Mouse (Mus musculus) ES-Bruce4 (cell line): ENCODE measurements around the gene Syngap1. TPM values are rescaled to one million over a fixed set of nuclear protein-coding genes. Genes with fewer than 3 reads are reported as not detected.
"Not testable (repeated sequence)": the region's sequence is repeated elsewhere in the genome, so short reads cannot be mapped to it uniquely, and the experiment has no call there.

Experiments
- H3K27ac ChIP-seq: 2 replicates; pipeline ENCODE4 v1.5.1; 2012; ENCODE audit warnings: low read length, inconsistent platforms; ENCODE audit not compliant: insufficient read depth
- H3K27me3 ChIP-seq: 2 replicates; pipeline ENCODE4 v1.6.1; 2012; ENCODE audit warnings: mild to moderate bottlenecking, low read length, inconsistent platforms; ENCODE audit not compliant: control insufficient read depth, poor library complexity, insufficient read depth, severe bottlenecking
- H3K36me3 ChIP-seq: 2 replicates; pipeline ENCODE4 v1.6.1; 2012; ENCODE audit warnings: inconsistent platforms, mild to moderate bottlenecking, low read length, moderate library complexity; ENCODE audit not compliant: control insufficient read depth, poor library complexity, insufficient read depth, severe bottlenecking
- H3K4me1 ChIP-seq: one replicate; pipeline ENCODE4 v1.8.1; 2011; ENCODE audit warnings: low read length; ENCODE audit not compliant: control insufficient read depth, insufficient read depth
- H3K4me3 ChIP-seq: 2 replicates; pipeline ENCODE4 v1.5.1; 2011; ENCODE audit warnings: low read depth, mild to moderate bottlenecking, low read length
- H3K9ac ChIP-seq: 2 replicates; pipeline ENCODE4 v1.6.1; 2012; ENCODE audit warnings: low read depth, mild to moderate bottlenecking, inconsistent platforms; ENCODE audit not compliant: poor library complexity, severe bottlenecking
- H3K9me3 ChIP-seq: replicated peaks from 2 replicates; pipeline ENCODE4 v1.6.1; 2012; ENCODE audit warnings: mild to moderate bottlenecking, low read length, inconsistent platforms; ENCODE audit not compliant: control insufficient read depth, poor library complexity, insufficient read depth, severe bottlenecking
- CTCF ChIP-seq: IDR thresholded peaks from one replicate; pipeline ENCODE4 v1.8.1; 2011; ENCODE audit warnings: low read depth, low read length
- EP300 ChIP-seq: IDR thresholded peaks from 2 replicates; pipeline ENCODE4 v1.6.1; 2011; ENCODE audit warnings: low read depth, low read length; ENCODE audit not compliant: insufficient read depth
- POLR2A ChIP-seq: IDR thresholded peaks from one replicate; pipeline ENCODE4 v1.8.1; 2011; ENCODE audit warnings: low read length; ENCODE audit not compliant: insufficient read depth
- polyA plus RNA-seq: library from polyadenylated mRNA; stranded (reverse); fragments of >200 nt; gene quantifications from 2 replicates; pipeline ENCODE4 v1.2.4, GENCODE M21; 2011; ENCODE audit warnings: low read depth; ENCODE audit not compliant: missing spikeins, insufficient read depth, insufficient read length

Gene Syngap1
- polyA plus RNA-seq, 1 experiment, result 23.5 TPM

DNA sequence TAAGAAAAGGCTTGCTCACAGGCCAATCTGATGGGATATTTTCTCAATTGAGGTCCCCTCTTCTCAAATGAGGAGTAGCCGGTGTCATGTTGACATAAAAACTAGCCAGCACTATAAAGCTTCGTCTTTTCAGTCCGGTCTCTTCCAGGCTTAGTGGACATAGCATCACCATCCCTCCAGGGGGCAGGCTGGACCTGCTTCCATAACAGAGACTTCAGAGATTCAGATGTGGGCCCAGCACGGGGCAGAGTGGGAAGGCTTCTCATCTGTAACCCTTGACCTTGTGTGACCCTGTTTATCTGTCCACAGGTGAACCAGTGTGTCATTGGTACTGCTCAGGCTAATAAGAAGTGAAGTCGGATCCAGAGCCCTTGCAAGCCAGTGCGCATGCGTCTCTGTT is 9.3 kb upstream of the Syngap1 start:
- H3K9ac ChIP-seq, H3K27ac ChIP-seq, H3K27me3 ChIP-seq, H3K4me1 ChIP-seq, H3K9me3 ChIP-seq, H3K4me3 ChIP-seq: not testable (repeated sequence)
- peaks cover 29% of the 10 kb centered on the region for H3K36me3 ChIP-seq
- peak; percentile 41 for TF ChIP-seq CTCF

DNA sequence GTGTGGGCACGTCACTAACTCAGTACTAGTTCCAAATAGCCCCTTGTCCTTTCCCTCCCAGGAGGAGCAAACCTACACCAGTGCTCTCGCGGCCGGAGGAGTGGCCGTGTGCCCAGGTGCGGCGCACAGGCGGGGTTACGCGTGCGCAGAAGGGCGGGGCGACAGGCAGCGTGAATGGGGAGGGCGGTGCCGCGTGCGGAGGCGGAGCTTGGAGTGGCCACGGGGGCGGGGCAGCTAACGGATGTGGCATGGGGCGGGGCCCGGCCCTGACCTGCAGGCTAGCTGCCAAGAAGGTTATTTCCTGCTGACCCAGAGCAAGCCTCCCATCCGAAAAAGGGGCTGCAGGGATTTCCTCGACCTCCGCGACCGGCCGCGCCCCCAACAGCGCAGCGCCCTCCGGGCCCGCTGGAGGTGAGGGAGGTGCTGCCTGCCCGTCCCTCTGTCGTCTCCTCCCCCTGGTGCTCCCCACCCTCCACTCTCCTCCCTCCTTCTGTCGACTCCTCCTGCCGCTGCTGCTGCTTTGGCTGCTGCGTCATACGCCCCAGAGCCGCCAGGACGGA is 8.1 kb upstream of the Syngap1 start, which contains the start of gene Phf1:
Gene Phf1, plus strand, starts transcription at position 214 of the 560 bp plus-strand sequence.
- H3K9me3 ChIP-seq, result no peaks in the 10 kb centered on the region
- peak within 1 kb of the TSS; percentile 62 for H3K4me3 ChIP-seq
- peaks cover 28% of the 10 kb centered on the region for H3K36me3 ChIP-seq
- H3K27ac ChIP-seq, result peak within 1 kb of the TSS; percentile 16; the same call in 1 of the 2 replicates
- H3K27me3 ChIP-seq, result no peaks in the 10 kb centered on the region
- H3K4me1 ChIP-seq, result no peaks in the 10 kb centered on the region
- TF ChIP-seq POLR2A, result no peak
- TF ChIP-seq EP300, result no peak
- no peak for TF ChIP-seq CTCF
- peak within 1 kb of the TSS; percentile 56 for H3K9ac ChIP-seq

DNA sequence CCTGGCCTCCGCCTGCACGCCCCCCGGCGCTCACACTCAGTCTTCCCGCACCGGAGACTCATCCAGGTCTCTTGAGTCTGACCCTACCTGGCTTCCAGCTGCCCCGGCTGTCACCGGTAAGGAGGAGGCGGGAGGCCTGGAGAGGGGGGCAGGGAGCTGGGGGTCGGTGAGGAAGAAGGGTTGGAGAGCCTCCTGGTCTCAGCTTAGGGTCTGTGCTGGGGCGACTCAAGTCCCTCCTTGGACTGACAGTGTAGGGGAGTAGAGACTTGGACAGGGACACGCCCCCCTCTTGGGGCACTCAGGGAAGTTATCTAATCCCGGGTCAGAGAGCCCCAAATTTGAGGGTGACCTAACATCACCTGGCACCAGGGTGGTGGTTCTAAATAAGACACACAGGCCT is 7.6 kb upstream of the Syngap1 start:
- H3K4me1 ChIP-seq, result no peaks in the 10 kb centered on the region
- H3K36me3 ChIP-seq, result peaks cover 26% of the 10 kb centered on the region

DNA sequence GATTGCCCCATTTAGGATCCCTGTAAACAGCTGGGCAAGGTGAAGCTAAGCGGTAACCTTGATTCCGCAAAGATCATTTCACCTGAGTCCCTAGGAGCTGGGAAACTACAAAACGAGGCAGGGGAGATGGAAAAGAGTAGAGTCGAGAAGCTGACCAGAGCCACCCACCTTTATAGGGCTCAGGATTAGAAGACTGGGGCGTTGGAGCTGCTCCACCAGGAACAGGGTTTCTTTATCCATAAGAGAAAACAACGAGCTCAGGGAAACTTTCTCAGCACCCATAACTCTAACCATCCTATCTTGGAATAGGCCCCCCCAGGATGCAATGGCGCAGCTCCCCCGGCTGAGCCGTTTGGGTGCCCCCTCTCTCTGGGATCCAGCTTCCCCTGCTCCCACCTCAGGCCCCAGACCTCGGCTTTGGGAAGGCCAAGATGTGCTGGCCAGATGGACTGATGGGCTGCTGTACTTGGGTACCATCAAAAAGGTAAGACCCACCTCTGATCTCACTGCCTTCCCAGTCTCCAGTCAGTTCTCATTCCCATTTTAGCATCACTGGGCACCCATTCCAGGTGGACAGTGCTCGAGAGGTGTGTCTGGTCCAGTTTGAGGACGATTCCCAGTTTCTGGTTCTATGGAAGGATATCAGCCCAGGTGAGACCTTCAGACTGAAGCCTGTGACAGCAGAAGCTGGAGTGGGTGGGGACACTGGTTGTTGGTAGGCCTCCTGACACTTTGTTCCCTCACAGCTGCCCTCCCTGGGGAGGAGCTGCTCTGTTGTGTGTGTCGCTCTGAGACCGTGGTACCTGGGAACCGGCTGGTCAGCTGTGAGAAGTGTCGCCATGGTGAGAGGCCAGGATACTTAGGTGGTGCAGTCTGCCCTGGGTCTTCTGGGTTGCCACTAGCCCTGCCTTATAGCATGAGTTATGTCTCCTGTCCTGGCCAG is 6.9 kb upstream of the Syngap1 start:
- no peak overlapping the region for H3K9ac ChIP-seq
- no peak overlapping the region for H3K4me3 ChIP-seq
- H3K27me3 ChIP-seq, result no peaks in the 10 kb centered on the region
- H3K4me1 ChIP-seq, result no peaks in the 10 kb centered on the region
- no peak overlapping the region for H3K27ac ChIP-seq
- peaks cover 20% of the 10 kb centered on the region for H3K36me3 ChIP-seq
- H3K9me3 ChIP-seq, result no peaks in the 10 kb centered on the region
- TF ChIP-seq POLR2A (no peak), CTCF (no peak), EP300 (no peak)

More for the DNA sequence above, 7.6 kb upstream of the Syngap1 start:
- no peak for TF ChIP-seq EP300
- TF ChIP-seq CTCF, result no peak
- no peak for TF ChIP-seq POLR2A
- Histone ChIP-seq H3K27me3 (no peaks in the 10 kb centered on the region), H3K4me3 (peak overlapping the region; percentile 62), H3K9ac (peak overlapping the region; percentile 56), H3K9me3 (no peaks in the 10 kb centered on the region), H3K27ac (no peak overlapping the region)

DNA sequence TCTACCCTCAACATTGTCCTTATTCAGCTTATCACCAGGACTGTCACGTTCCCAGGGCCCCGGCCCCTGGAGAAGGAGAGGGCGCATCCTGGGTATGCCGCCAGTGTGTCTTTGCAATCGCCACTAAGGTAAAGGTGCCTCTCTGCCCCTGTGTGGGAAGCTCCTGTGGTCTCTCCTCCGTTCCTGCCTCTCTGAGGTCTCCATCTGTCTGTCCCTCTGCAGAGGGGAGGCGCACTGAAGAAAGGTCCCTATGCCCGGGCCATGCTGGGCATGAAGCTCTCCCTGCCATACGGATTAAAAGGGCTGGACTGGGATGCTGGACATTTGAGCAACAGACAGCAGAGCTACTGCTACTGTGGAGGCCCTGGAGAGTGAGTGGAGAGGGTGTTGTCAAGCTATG is 6.0 kb upstream of the Syngap1 start:
- Histone ChIP-seq H3K4me3 (no peak overlapping the region), H3K4me1 (no peaks in the 10 kb centered on the region), H3K36me3 (peaks cover 15% of the 10 kb centered on the region), H3K9ac (no peak overlapping the region), H3K27ac (no peak overlapping the region), H3K9me3 (no peaks in the 10 kb centered on the region), H3K27me3 (no peaks in the 10 kb centered on the region)
- TF ChIP-seq EP300, result no peak
- TF ChIP-seq CTCF, result no peak
- TF ChIP-seq POLR2A, result no peak

DNA sequence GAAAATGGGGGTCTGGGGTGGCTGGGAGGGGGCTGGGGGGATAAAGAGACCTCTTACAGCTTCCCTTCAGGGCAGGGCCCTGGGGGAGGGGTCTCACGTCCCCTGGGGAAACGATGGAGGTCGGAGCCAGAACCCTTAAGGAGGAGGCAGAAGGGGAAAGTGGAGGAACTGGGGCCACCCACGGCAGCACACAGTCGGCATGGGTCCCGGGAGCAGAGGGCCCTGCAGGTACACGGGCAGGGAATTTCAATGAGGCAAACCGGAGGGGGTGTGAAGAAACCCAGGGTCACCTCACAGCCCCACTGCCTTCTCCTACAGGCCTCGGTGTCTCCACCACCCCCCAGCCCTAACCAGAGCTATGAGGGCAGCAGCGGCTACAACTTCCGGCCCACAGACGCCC is 4.6 kb upstream of the Syngap1 start:
- Histone ChIP-seq H3K27me3 (no peaks in the 10 kb centered on the region), H3K9ac (no peak overlapping the region), H3K36me3 (peaks cover 12% of the 10 kb centered on the region; the same call in 1 of the 2 replicates), H3K27ac (no peak overlapping the region), H3K9me3 (no peaks in the 10 kb centered on the region), H3K4me3 (no peak overlapping the region), H3K4me1 (no peaks in the 10 kb centered on the region)
- TF ChIP-seq EP300 (no peak), POLR2A (no peak), CTCF (no peak)
